Mouse (Mus musculus): Measurements from ENCODE around the gene Reln.

DNA sequence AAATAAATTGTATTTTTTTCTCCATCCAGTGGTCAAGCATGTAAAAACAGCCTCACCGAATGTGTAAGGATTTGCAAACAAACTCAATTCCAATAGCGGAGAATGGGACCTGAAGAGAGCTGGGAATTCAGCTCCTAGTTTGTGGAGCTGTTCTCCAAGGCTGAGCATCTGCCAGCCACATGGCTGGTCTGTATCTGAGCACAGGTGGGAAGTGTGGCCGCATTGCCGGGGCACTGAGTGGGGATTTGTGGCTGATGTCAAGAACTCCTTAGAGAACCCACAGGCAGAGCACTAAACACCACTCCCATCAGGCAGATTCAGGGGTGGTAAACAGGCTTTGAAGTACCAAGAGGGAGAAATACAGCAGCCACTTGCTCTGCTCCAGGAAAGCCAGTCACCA, 102.9 kb downstream of the Reln start:
- TF ChIP-seq POLR2A (IDR thresholded peaks at IDR 0.05; ENCODE audit: insufficient read length, low read depth) (no peak), POLR2AphosphoS2 (IDR thresholded peaks at IDR 0.05; ENCODE audit: insufficient read length, low read depth) (no peak), SRF (IDR thresholded peaks at IDR 0.05; ENCODE audit: control insufficient read depth, insufficient read length, low read depth) (no peak), TCF12 (IDR thresholded peaks at IDR 0.05; ENCODE audit: insufficient read depth, poor library complexity, severe bottlenecking) (no peak), MYOG (IDR thresholded peaks at IDR 0.05; ENCODE audit: control insufficient read depth in 1 of 3, insufficient read depth in 1 of 3, insufficient read length in 2 of 3, low read depth in 2 of 3) (no peak), USF1 (IDR thresholded peaks at IDR 0.05; ENCODE audit: low read depth) (no peak), MAX (IDR thresholded peaks at IDR 0.05; ENCODE audit: low read depth) (no peak), E2F4 (IDR thresholded peaks at IDR 0.05; ENCODE audit: insufficient read depth) (no peak), REST (IDR thresholded peaks at IDR 0.05; ENCODE audit: insufficient read depth, insufficient read length) (no peak)
